Mouse (Mus musculus) intestine, embryonic 16.5 days (tissue): ENCODE results near the gene Rxra. TPM values are rescaled to one million over a fixed set of nuclear protein-coding genes. Genes with fewer than 3 reads are reported as not detected.

ENCODE experiments used
- ATAC-seq: fragments of 200-750 bp; cut with Nextera tagmentation; 2 replicates; pipeline ENCODE4 v1.8.0; 2017; ENCODE audit warnings: moderate TSS enrichment, moderate library complexity
- H3K27ac ChIP-seq: fragments of 300-500 bp; sonication (generic); 2 replicates; pipeline ENCODE4 v1.5.1; 2014; ENCODE audit warnings: mild to moderate bottlenecking, low read length
- H3K27me3 ChIP-seq: fragments of 300-500 bp; sonication (generic); replicated peaks from 2 replicates; pipeline ENCODE4 v1.6.1; 2014; ENCODE audit warnings: low read length, control low read depth, mixed read lengths; ENCODE audit not compliant: control insufficient read depth, insufficient read depth
- H3K36me3 ChIP-seq: fragments of 300-500 bp; sonication (generic); 2 replicates; pipeline ENCODE4 v1.6.1; 2014; ENCODE audit warnings: low read length, control low read depth; ENCODE audit not compliant: control insufficient read depth, insufficient read depth
- H3K4me1 ChIP-seq: fragments of 300-500 bp; sonication (generic); 2 replicates; pipeline ENCODE4 v1.6.1; 2014; ENCODE audit warnings: low read length, control low read depth, mixed read lengths; ENCODE audit not compliant: control insufficient read depth, insufficient read depth
- H3K4me2 ChIP-seq: fragments of 300-500 bp; sonication (generic); 2 replicates; pipeline ENCODE4 v1.6.1; 2014; ENCODE audit warnings: low read depth, low read length, control low read depth
- H3K4me3 ChIP-seq: fragments of 300-500 bp; sonication (generic); 2 replicates; pipeline ENCODE4 v1.5.1; 2014; ENCODE audit warnings: mild to moderate bottlenecking, low read length
- H3K9ac ChIP-seq: fragments of 300-500 bp; sonication (generic); 2 replicates; pipeline ENCODE4 v1.6.1; 2014; ENCODE audit warnings: low read depth, low read length
- H3K9me3 ChIP-seq: fragments of 300-500 bp; sonication (generic); 2 replicates; pipeline ENCODE4 v1.6.1; 2016; ENCODE audit warnings: low read length, control low read depth; ENCODE audit not compliant: control insufficient read depth
- WGBS: fragments of 180-500 bp; shearing (Covaris S2); extraction: QIAGEN DNeasy Blood & Tissue Kit; methylation state at CpG from one replicate; pipeline ENCODE4 v1.1.7; 2014; 5-methylcytosine and 5-hydroxymethylcytosine counted together
- polyA plus RNA-seq: library from polyadenylated mRNA; unstranded; fragments of >200 nt; fragmentation: Nextera tagmentation; extraction: Ambion mirVana; gene quantifications from 2 replicates; pipeline ENCODE4 v1.2.1, GENCODE M21; 2015

Rxra gene
- polyA plus RNA-seq, 1 experiment from 2014 or later = 9.9 TPM

- H3K4me1 ChIP-seq = peaks cover 51% of the 10 kb centered on the region
- no peak for ATAC-seq
- no peaks in the 10 kb centered on the region for H3K36me3 ChIP-seq
- H3K9ac ChIP-seq = no peak overlapping the region
- 44% methylated on average over 10 of the region's 10 CpGs for WGBS
- H3K27ac ChIP-seq = no peak overlapping the region
- no peaks in the 10 kb centered on the region for H3K27me3 ChIP-seq
- no peaks in the 10 kb centered on the region for H3K9me3 ChIP-seq
- H3K4me3 ChIP-seq = no peak overlapping the region
- H3K4me2 ChIP-seq = no peak overlapping the region
Measured at GRCm38 (mm10) chr2:27719601-27720000, 43.4 kb downstream of the Rxra start.

DNA sequence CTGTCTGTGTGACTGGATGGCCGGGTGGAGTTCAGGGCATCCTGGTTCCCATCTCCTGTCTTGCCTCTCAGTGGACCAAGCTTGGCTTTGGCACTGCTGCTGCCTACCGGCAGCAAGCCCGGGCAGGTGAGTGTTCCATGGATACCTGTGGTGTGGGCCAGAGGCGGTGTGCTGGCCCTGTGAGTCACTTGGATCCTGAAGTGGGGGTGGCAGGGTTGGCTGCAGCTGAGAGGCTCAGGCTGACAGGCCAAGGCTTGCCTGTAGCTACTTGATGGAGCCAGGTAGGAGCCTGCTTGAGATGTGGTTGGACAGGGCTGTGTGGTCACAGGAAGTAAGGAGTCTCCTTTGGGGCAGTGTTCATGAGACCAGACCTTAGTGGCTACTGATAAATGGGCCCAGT lies 45.4 kb downstream of the Rxra start:
- H3K9ac ChIP-seq = no peak overlapping the region
- WGBS = 98% methylated on average over 4 of the region's 4 CpGs
- no peaks in the 10 kb centered on the region for H3K27me3 ChIP-seq
- no peak overlapping the region for H3K4me2 ChIP-seq
- ATAC-seq = no peak
- H3K27ac ChIP-seq = no peak overlapping the region
- H3K36me3 ChIP-seq = no peaks in the 10 kb centered on the region
- H3K9me3 ChIP-seq = no peaks in the 10 kb centered on the region
- no peak overlapping the region for H3K4me3 ChIP-seq
- H3K4me1 ChIP-seq = peaks cover 32% of the 10 kb centered on the region

GRCm38 (mm10) chr2:27724729-27725316 lies 48.6 kb downstream of the Rxra start:
- Histone ChIP-seq H3K36me3 (no peaks in the 10 kb centered on the region), H3K9ac (no peak overlapping the region), H3K4me1 (peaks cover 8% of the 10 kb centered on the region), H3K27ac (no peak overlapping the region), H3K9me3 (no peaks in the 10 kb centered on the region), H3K27me3 (no peaks in the 10 kb centered on the region), H3K4me2 (no peak overlapping the region), H3K4me3 (no peak overlapping the region)
- 82% methylated on average over 9 of the region's 9 CpGs for WGBS
- ATAC-seq = no peak

GRCm38 (mm10) chr2:27727994-27728854 lies 52.0 kb downstream of the Rxra start:
- Histone ChIP-seq H3K27ac (no peak overlapping the region), H3K4me3 (no peak overlapping the region), H3K9ac (no peak overlapping the region), H3K4me2 (no peak overlapping the region), H3K27me3 (no peaks in the 10 kb centered on the region), H3K36me3 (no peaks in the 10 kb centered on the region), H3K4me1 (peaks cover 21% of the 10 kb centered on the region), H3K9me3 (no peaks in the 10 kb centered on the region)
- no peak for ATAC-seq
- whole genome bisulfite sequencing = 71% methylated on average over 14 of the region's 14 CpGs

DNA sequence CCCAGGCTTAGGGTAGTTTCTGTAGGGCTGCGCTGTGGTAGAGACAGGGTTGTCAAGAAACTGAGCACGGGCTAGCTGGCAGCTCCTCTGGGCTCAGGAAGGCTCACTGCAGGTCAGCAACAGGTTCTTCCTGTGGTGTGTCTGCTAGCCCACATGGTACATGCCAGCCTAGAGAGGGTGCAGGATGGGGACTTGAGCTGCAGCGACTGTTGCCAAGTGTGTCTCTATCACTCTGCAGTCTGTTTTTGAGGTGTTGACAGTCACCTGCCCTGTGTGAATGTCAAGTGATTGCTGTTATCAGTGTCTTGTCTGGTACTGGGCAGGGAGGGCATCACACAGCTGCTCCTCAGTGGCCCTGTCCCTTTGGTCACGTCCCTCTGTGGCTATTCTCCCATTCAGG lies 52.8 kb downstream of the Rxra start:
- Histone ChIP-seq H3K4me1 (peaks cover 28% of the 10 kb centered on the region), H3K4me3 (no peak overlapping the region), H3K36me3 (no peaks in the 10 kb centered on the region), H3K9me3 (no peaks in the 10 kb centered on the region), H3K27me3 (no peaks in the 10 kb centered on the region), H3K4me2 (no peak overlapping the region), H3K27ac (no peak overlapping the region), H3K9ac (no peak overlapping the region)
- no peak for ATAC-seq
- 76% methylated on average over 4 of the region's 4 CpGs for WGBS

GRCm38 (mm10) chr2:27730002-27730905 lies 54.0 kb downstream of the Rxra start:
- 68% methylated on average over 13 of the region's 13 CpGs for WGBS
- Histone ChIP-seq H3K4me1 (peaks cover 41% of the 10 kb centered on the region), H3K4me2 (no peak overlapping the region), H3K9ac (no peak overlapping the region), H3K4me3 (no peak overlapping the region), H3K36me3 (no peaks in the 10 kb centered on the region), H3K27me3 (no peaks in the 10 kb centered on the region), H3K9me3 (no peaks in the 10 kb centered on the region), H3K27ac (no peak overlapping the region)
- 0 out of 2 replicates have a peak, but pooled peaks have one; percentile 16 for ATAC-seq

GRCm38 (mm10) chr2:27733021-27733420 lies 56.8 kb downstream of the Rxra start:
- H3K9me3 ChIP-seq = no peaks in the 10 kb centered on the region
- 42% methylated on average over 2 of the region's 2 CpGs for WGBS
- no peak overlapping the region for H3K4me2 ChIP-seq
- H3K27ac ChIP-seq = no peak overlapping the region
- H3K9ac ChIP-seq = peak overlapping the region; percentile 6; the same call in 1 of the 2 replicates
- peaks cover 42% of the 10 kb centered on the region for H3K4me1 ChIP-seq
- H3K36me3 ChIP-seq = 0 out of 2 replicates have a peak, but pooled peaks cover 3% of the 10 kb centered on the region
- H3K4me3 ChIP-seq = no peak overlapping the region
- no peaks in the 10 kb centered on the region for H3K27me3 ChIP-seq
- ATAC-seq = no peak

GRCm38 (mm10) chr2:27734328-27734727 lies 58.1 kb downstream of the Rxra start:
- Histone ChIP-seq H3K36me3 (0 out of 2 replicates have a peak, but pooled peaks cover 3% of the 10 kb centered on the region), H3K4me2 (no peak overlapping the region), H3K4me1 (peaks cover 42% of the 10 kb centered on the region), H3K27me3 (no peaks in the 10 kb centered on the region), H3K9ac (peak overlapping the region; percentile 12; the same call in 1 of the 2 replicates), H3K4me3 (no peak overlapping the region), H3K9me3 (no peaks in the 10 kb centered on the region), H3K27ac (peak overlapping the region; percentile 20)
- 22% methylated on average over 1 of the region's 1 CpGs for WGBS
- no peak for ATAC-seq

- Histone ChIP-seq H3K27me3 (no peaks in the 10 kb centered on the region), H3K36me3 (0 out of 2 replicates have a peak, but pooled peaks cover 3% of the 10 kb centered on the region), H3K4me2 (no peak overlapping the region), H3K4me1 (peaks cover 46% of the 10 kb centered on the region), H3K27ac (peak overlapping the region; percentile 20), H3K9me3 (no peaks in the 10 kb centered on the region), H3K9ac (no peak overlapping the region; the same call in 1 of the 2 replicates), H3K4me3 (no peak overlapping the region)
- 88% methylated on average over 2 of the region's 2 CpGs for WGBS
- ATAC-seq = no peak
Measured at GRCm38 (mm10) chr2:27734800-27735199, 58.6 kb downstream of the Rxra start.
